Mouse (Mus musculus) liver, embryonic 13.5 days (tissue): ENCODE results near the gene Lgalsl. TPM values are rescaled to one million over a fixed set of nuclear protein-coding genes. Genes with fewer than 3 reads are reported as not detected.
A peak's percentile ranks its signal among the peaks of the same experiment; 100 is the strongest.

Experiments used
- ATAC-seq: fragments of 200-750 bp; cut with Nextera tagmentation; 2 replicates; pipeline ENCODE4 v1.8.0; 2017; ENCODE audit warnings: low read depth, mild to moderate bottlenecking, moderate number of reproducible peaks, moderate library complexity
- DNase-seq: peaks from one replicate; pipeline ENCODE4 v3.0.0; 2022
- H3K27ac ChIP-seq: fragments of 300-500 bp; sonication (generic); 2 replicates; pipeline ENCODE4 v1.5.1; 2015; ENCODE audit warnings: moderate library complexity, mild to moderate bottlenecking, inconsistent platforms
- H3K27me3 ChIP-seq: fragments of 300-500 bp; sonication (generic); 2 replicates; pipeline ENCODE4 v1.6.1; 2015; ENCODE audit warnings: mild to moderate bottlenecking, inconsistent platforms
- H3K36me3 ChIP-seq: fragments of 300-500 bp; sonication (generic); 2 replicates; pipeline ENCODE4 v1.6.1; 2015; ENCODE audit warnings: mild to moderate bottlenecking, inconsistent platforms
- H3K4me1 ChIP-seq: fragments of 300-500 bp; sonication (generic); replicated peaks from 2 replicates; pipeline ENCODE4 v1.6.1; 2015; ENCODE audit warnings: inconsistent platforms
- H3K4me2 ChIP-seq: fragments of 300-500 bp; sonication (generic); 2 replicates; pipeline ENCODE4 v1.6.1; 2015; ENCODE audit warnings: inconsistent platforms, mild to moderate bottlenecking, moderate library complexity
- H3K4me3 ChIP-seq: fragments of 300-500 bp; sonication (generic); replicated peaks from 2 replicates; pipeline ENCODE4 v1.5.1; 2015; ENCODE audit warnings: mild to moderate bottlenecking, inconsistent platforms
- H3K9ac ChIP-seq: fragments of 300-500 bp; sonication (generic); 2 replicates; pipeline ENCODE4 v1.6.1; 2015; ENCODE audit warnings: mild to moderate bottlenecking, inconsistent platforms
- H3K9me3 ChIP-seq: fragments of 300-500 bp; sonication (generic); replicated peaks from 2 replicates; pipeline ENCODE4 v1.6.1; 2016; ENCODE audit warnings: inconsistent platforms
- WGBS: fragments of 180-500 bp; shearing (Covaris S2); methylation state at CpG from one replicate; pipeline ENCODE4 v1.1.7; 2015; ENCODE audit not compliant: insufficient replicate concordance; 5-methylcytosine and 5-hydroxymethylcytosine counted together
- polyA plus RNA-seq: library from polyadenylated mRNA; unstranded; fragments of >200 nt; fragmentation: Nextera tagmentation; extraction: Ambion mirVana; gene quantifications from 2 replicates; pipeline ENCODE4 v1.2.1, GENCODE M21; 2015

Lgalsl gene
- polyA plus RNA-seq, 1 experiment from 2014 or later, result 10.0 TPM

GRCm38 (mm10) chr11:20823961-20824360 is 6.9 kb downstream of the Lgalsl start:
- DNase-seq (no peak), ATAC-seq (no peak)
- Histone ChIP-seq H3K9me3 (no peaks in the 10 kb centered on the region), H3K27ac (no peak overlapping the region), H3K27me3 (no peaks in the 10 kb centered on the region), H3K4me1 (peaks cover 24% of the 10 kb centered on the region), H3K36me3 (peaks cover 1% of the 10 kb centered on the region; the same call in 1 of the 2 replicates), H3K4me3 (no peak overlapping the region), H3K4me2 (no peak overlapping the region), H3K9ac (no peak overlapping the region)
- 71% methylated on average over 2 of the region's 2 CpGs for WGBS

- H3K36me3 ChIP-seq, result no peaks in the 10 kb centered on the region; the same call in 1 of the 2 replicates
- no peak overlapping the region for H3K9ac ChIP-seq
- no peak overlapping the region for H3K27ac ChIP-seq
- DNase-seq (no peak), ATAC-seq (peak; percentile 85)
- H3K9me3 ChIP-seq, result no peaks in the 10 kb centered on the region
- H3K4me2 ChIP-seq, result no peak overlapping the region
- H3K27me3 ChIP-seq, result no peaks in the 10 kb centered on the region
- no peak overlapping the region for H3K4me3 ChIP-seq
- peaks cover 23% of the 10 kb centered on the region for H3K4me1 ChIP-seq
- 38% methylated on average over 2 of the region's 2 CpGs for WGBS
These were observed 7.6 kb downstream of the Lgalsl start for GRCm38 (mm10) chr11:20823301-20823700.

GRCm38 (mm10) chr11:20821351-20821750 is 9.5 kb downstream of the Lgalsl start:
- Histone ChIP-seq H3K9ac (no peak overlapping the region), H3K27me3 (no peaks in the 10 kb centered on the region), H3K27ac (no peak overlapping the region), H3K9me3 (no peaks in the 10 kb centered on the region), H3K4me1 (peaks cover 23% of the 10 kb centered on the region), H3K36me3 (no peaks in the 10 kb centered on the region; the same call in 1 of the 2 replicates), H3K4me2 (no peak overlapping the region), H3K4me3 (no peak overlapping the region)
- ATAC-seq (no peak), DNase-seq (no peak)
- WGBS, result 68% methylated on average over 7 of the region's 7 CpGs

- peaks cover 24% of the 10 kb centered on the region for H3K27me3 ChIP-seq
- DNase-seq, result no peak
- H3K9ac ChIP-seq, result no peak overlapping the region
- no peak overlapping the region for H3K4me3 ChIP-seq
- no peaks in the 10 kb centered on the region for H3K36me3 ChIP-seq
- H3K4me1 ChIP-seq, result no peaks in the 10 kb centered on the region
- WGBS, result 69% methylated on average over 6 of the region's 6 CpGs
- ATAC-seq, result no peak
- no peak overlapping the region for H3K27ac ChIP-seq
- no peaks in the 10 kb centered on the region for H3K9me3 ChIP-seq
- no peak overlapping the region for H3K4me2 ChIP-seq
These were observed 16.8 kb downstream of the Lgalsl start for GRCm38 (mm10) chr11:20813901-20814523.

GRCm38 (mm10) chr11:20812153-20812887 is 18.5 kb downstream of the Lgalsl start:
- Histone ChIP-seq H3K27ac (no peak overlapping the region), H3K36me3 (no peaks in the 10 kb centered on the region), H3K4me1 (no peaks in the 10 kb centered on the region), H3K4me3 (no peak overlapping the region), H3K27me3 (peaks cover 24% of the 10 kb centered on the region), H3K9ac (no peak overlapping the region), H3K4me2 (no peak overlapping the region), H3K9me3 (no peaks in the 10 kb centered on the region)
- ATAC-seq, result no peak
- WGBS, result 55% methylated on average over 5 of the region's 5 CpGs
- DNase-seq, result no peak

GRCm38 (mm10) chr11:20806659-20807058 is 24.2 kb downstream of the Lgalsl start:
- Histone ChIP-seq H3K27ac (no peak overlapping the region), H3K4me3 (no peak overlapping the region), H3K9me3 (no peaks in the 10 kb centered on the region), H3K27me3 (peaks cover 19% of the 10 kb centered on the region), H3K36me3 (no peaks in the 10 kb centered on the region), H3K9ac (no peak overlapping the region), H3K4me1 (no peaks in the 10 kb centered on the region), H3K4me2 (no peak overlapping the region)
- DNase-seq, result no peak
- 58% methylated on average over 5 of the region's 5 CpGs for WGBS
- ATAC-seq, result no peak

GRCm38 (mm10) chr11:20805604-20806249 is 25.1 kb downstream of the Lgalsl start:
- no peak for ATAC-seq
- DNase-seq, result no peak
- Histone ChIP-seq H3K36me3 (no peaks in the 10 kb centered on the region), H3K27me3 (peaks cover 16% of the 10 kb centered on the region; the same call in 1 of the 2 replicates), H3K9ac (no peak overlapping the region), H3K27ac (no peak overlapping the region), H3K4me1 (no peaks in the 10 kb centered on the region), H3K9me3 (no peaks in the 10 kb centered on the region), H3K4me3 (no peak overlapping the region), H3K4me2 (no peak overlapping the region)
- WGBS, result 26% methylated on average over 4 of the region's 4 CpGs

- no peaks in the 10 kb centered on the region for H3K36me3 ChIP-seq
- H3K4me1 ChIP-seq, result no peaks in the 10 kb centered on the region
- H3K27me3 ChIP-seq, result peaks cover 14% of the 10 kb centered on the region; the same call in 1 of the 2 replicates
- WGBS, result 79% methylated on average over 4 of the region's 4 CpGs
- no peak overlapping the region for H3K4me3 ChIP-seq
- DNase-seq, result no peak
- no peak overlapping the region for H3K9ac ChIP-seq
- H3K9me3 ChIP-seq, result no peaks in the 10 kb centered on the region
- H3K27ac ChIP-seq, result no peak overlapping the region
- H3K4me2 ChIP-seq, result no peak overlapping the region
- ATAC-seq, result no peak
These were observed 26.4 kb downstream of the Lgalsl start for GRCm38 (mm10) chr11:20804416-20804815.

- ATAC-seq, result no peak
- Histone ChIP-seq H3K27ac (no peak overlapping the region), H3K9ac (no peak overlapping the region), H3K4me1 (no peaks in the 10 kb centered on the region), H3K9me3 (no peaks in the 10 kb centered on the region), H3K4me2 (no peak overlapping the region), H3K4me3 (no peak overlapping the region), H3K27me3 (peaks cover 14% of the 10 kb centered on the region; the same call in 1 of the 2 replicates), H3K36me3 (no peaks in the 10 kb centered on the region)
- 51% methylated on average over 14 of the region's 14 CpGs for WGBS
- DNase-seq, result no peak
These were observed 30.4 kb downstream of the Lgalsl start for GRCm38 (mm10) chr11:20800277-20801092.

GRCm38 (mm10) chr11:20797841-20798240 is 33.0 kb downstream of the Lgalsl start:
- ATAC-seq, result no peak
- no peak overlapping the region for H3K9ac ChIP-seq
- no peak for DNase-seq

GRCm38 (mm10) chr11:20795466-20795865 is 35.4 kb downstream of the Lgalsl start:
- Histone ChIP-seq H3K4me3 (no peak overlapping the region), H3K27ac (no peak overlapping the region), H3K9ac (no peak overlapping the region), H3K36me3 (no peaks in the 10 kb centered on the region), H3K4me2 (no peak overlapping the region), H3K27me3 (peaks cover 6% of the 10 kb centered on the region; the same call in 1 of the 2 replicates), H3K4me1 (peaks cover 4% of the 10 kb centered on the region; the same call in 1 of the 2 replicates), H3K9me3 (no peaks in the 10 kb centered on the region)
- ATAC-seq (no peak), DNase-seq (no peak)
- WGBS, result 47% methylated on average over 2 of the region's 2 CpGs

More at GRCm38 (mm10) chr11:20797841-20798240, 33.0 kb downstream of the Lgalsl start:
- 79% methylated on average over 6 of the region's 6 CpGs for WGBS
- Histone ChIP-seq H3K4me2 (no peak overlapping the region), H3K4me1 (peaks cover 4% of the 10 kb centered on the region; the same call in 1 of the 2 replicates), H3K27me3 (peaks cover 10% of the 10 kb centered on the region; the same call in 1 of the 2 replicates), H3K36me3 (no peaks in the 10 kb centered on the region), H3K27ac (no peak overlapping the region), H3K4me3 (no peak overlapping the region), H3K9me3 (no peaks in the 10 kb centered on the region)
